Mouse (Mus musculus) G1E (cell line): Measurements from ENCODE around the gene Rsrc1. TPM values are rescaled to one million over a fixed set of nuclear protein-coding genes. Genes with fewer than 3 reads are reported as not detected.

Experiments
- ATAC-seq: 2 replicates; pipeline ENCODE4 v1.8.0; 2016; ENCODE audit warnings: mild to moderate bottlenecking; ENCODE audit not compliant: insufficient number of reproducible peaks, poor library complexity, low FRiP score, severe bottlenecking; ENCODE audit errors: extremely low read depth
- DNase-seq: peaks from one replicate; pipeline ENCODE4 v3.0.0; 2012; ENCODE audit warnings: low spot score
- H3K27me3 ChIP-seq: 2 replicates; pipeline ENCODE4 v1.6.1; 2012; ENCODE audit warnings: mild to moderate bottlenecking, low read length, inconsistent platforms; ENCODE audit not compliant: insufficient read depth
- H3K36me3 ChIP-seq: replicated peaks from 2 replicates; pipeline ENCODE3; 2012; ENCODE audit warnings: mild to moderate bottlenecking, inconsistent platforms
- H3K4me1 ChIP-seq: 2 replicates; pipeline ENCODE4 v1.6.1; 2012; ENCODE audit warnings: low read depth, low read length, inconsistent platforms, mixed read lengths; ENCODE audit not compliant: insufficient read depth
- H3K4me3 ChIP-seq: 2 replicates; pipeline ENCODE4 v1.5.1; 2012; ENCODE audit warnings: low read depth, mild to moderate bottlenecking, inconsistent platforms, low read length, moderate library complexity, mixed read lengths
- H3K9me3 ChIP-seq: replicated peaks from 2 replicates; pipeline ENCODE4 v1.6.1; 2012; ENCODE audit warnings: inconsistent platforms
- CTCF ChIP-seq: IDR thresholded peaks from 2 replicates; pipeline ENCODE4 v1.5.1; 2012; ENCODE audit warnings: low read depth, low read length, inconsistent platforms, mixed read lengths
- GATA1 ChIP-seq: IDR thresholded peaks from 2 replicates; pipeline ENCODE4 v1.6.1; 2012; ENCODE audit warnings: borderline replicate concordance, low read length, inconsistent platforms, mixed read lengths
- GATA2 ChIP-seq: IDR thresholded peaks from 2 replicates; pipeline ENCODE4 v1.6.1; 2012; ENCODE audit warnings: low read depth, low read length, inconsistent platforms, borderline replicate concordance
- POLR2AphosphoS5 ChIP-seq: IDR thresholded peaks from 2 replicates; pipeline ENCODE4 v1.6.1; 2012; ENCODE audit warnings: low read depth, low read length, inconsistent platforms; ENCODE audit not compliant: insufficient replicate concordance
- TAL1 ChIP-seq: conservative IDR thresholded peaks from 2 replicates; pipeline ENCODE4 v1.6.1; 2012; ENCODE audit warnings: low read depth, low read length, inconsistent platforms, mixed read lengths
- polyA plus RNA-seq: library from polyadenylated mRNA; stranded (reverse); fragments of >175 nt; gene quantifications from 2 replicates; pipeline ENCODE4 v1.2.3, GENCODE M21; 2012
- total RNA-seq, 2 experiments: library from RNA; stranded (forward) in 1 of 2; stranded (reverse) in 1 of 2; fragments of 200-1000 nt in 1 of 2; fragments of >200 nt in 1 of 2; fragmentation: Nextera tagmentation in 1 of 2; gene quantifications; 2 replicates each; pipeline ENCODE4 v1.2.3; 2014 to 2017

The Rsrc1 gene
- total RNA-seq (2014; fragmentation: Nextera tagmentation) = 63.7 and 64.6 TPM in 2 replicates
- 43.0 and 43.2 TPM in 2 replicates for total RNA-seq (2017)
- 21.3 and 21.9 TPM in 2 replicates for polyA plus RNA-seq

DNA sequence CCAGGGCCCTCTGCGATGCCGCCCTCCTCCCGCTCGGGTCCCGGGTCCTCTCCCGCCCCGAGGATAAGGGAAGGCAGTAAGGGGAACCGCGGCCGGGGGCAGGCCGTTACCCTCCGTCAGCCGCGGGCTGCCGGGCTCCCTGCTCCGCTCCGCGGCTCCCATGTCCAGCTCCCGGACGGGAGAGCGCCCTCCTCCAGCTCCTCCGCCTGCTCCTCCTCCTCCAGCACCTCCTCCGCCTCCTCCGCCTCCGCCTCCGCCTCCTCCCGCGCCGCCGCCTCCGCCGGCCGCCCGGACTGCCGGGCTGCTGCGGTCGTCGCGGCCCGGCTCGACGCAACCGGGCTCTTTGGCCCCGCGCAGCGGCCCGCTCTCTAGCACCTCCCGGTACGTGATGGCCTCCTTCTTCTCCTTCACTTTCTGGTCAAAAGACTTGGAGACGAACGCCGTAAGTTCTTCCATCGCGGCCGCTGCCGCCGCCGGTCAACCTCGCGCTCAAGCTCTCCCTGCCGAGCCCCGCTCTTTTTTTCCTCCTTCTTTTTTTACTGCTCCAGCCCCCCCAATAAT lies at the start of gene Rsrc1:
Gene Rsrc1 (plus strand): TSS at position 290 of the 561 bp plus-strand sequence.
- Histone ChIP-seq H3K9me3 (peaks cover 6% of the 10 kb centered on the region), H3K4me3 (peak within 1 kb of the TSS; percentile 75), H3K4me1 (peaks cover 20% of the 10 kb centered on the region), H3K36me3 (no peaks in the 10 kb centered on the region), H3K27me3 (peaks cover 48% of the 10 kb centered on the region)
- DNase-seq = peak; percentile 56
- peak; percentile 52 for ATAC-seq
- no peak for TF ChIP-seq CTCF
- TF ChIP-seq GATA1 = no peak
- no peak for TF ChIP-seq TAL1
- no peak for TF ChIP-seq POLR2AphosphoS5
- no peak for TF ChIP-seq GATA2

DNA sequence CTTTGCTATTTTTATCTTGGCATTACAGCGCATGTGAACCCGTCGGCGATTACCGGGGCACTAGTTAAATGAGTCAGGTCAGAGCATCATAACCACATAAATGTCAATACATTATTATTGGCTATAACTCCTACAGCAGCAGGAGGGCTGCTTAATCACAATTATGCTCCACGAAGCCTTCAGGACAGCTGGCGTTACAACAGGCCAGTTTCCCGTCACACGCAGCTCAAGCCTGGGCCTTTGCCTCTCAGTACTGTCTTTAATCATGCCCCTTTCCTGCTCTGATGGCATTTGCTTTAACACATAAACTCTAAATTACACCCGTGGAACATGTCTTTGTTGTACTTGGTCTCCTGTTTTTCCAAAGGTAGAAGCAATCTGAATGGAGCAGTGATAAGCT lies 41.5 kb upstream of the Rsrc1 start:
- no peak for TF ChIP-seq GATA2
- TF ChIP-seq GATA1 = no peak
- no peak for TF ChIP-seq POLR2AphosphoS5
- no peak for TF ChIP-seq TAL1
- TF ChIP-seq CTCF = no peak
- H3K36me3 ChIP-seq = no peaks in the 10 kb centered on the region
- H3K9me3 ChIP-seq = no peaks in the 10 kb centered on the region
- no peak overlapping the region for H3K4me3 ChIP-seq
- DNase-seq (no peak), ATAC-seq (no peak)
- H3K4me1 ChIP-seq = no peaks in the 10 kb centered on the region
- no peaks in the 10 kb centered on the region for H3K27me3 ChIP-seq

DNA sequence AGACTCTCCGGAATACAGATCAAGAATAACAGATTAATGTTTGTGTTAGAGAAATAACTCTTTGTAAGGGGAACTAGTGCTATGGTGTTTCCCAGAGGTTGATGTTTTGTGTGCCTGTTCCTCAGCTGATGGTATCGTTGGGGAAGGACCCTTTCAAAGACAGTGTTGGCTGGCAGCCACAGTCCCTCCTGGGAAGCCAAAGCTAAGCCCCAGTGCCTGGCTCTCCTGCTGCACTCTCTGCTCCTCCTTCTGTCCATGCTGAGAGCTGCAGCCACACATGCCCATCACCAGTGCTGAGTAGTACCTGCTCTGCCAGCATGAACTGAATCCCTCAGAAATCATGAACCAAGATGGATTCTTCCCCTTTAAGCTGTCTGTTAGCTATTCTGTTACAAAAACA lies 26.1 kb upstream of the Rsrc1 start:
- no peak for ATAC-seq
- no peak for TF ChIP-seq TAL1
- TF ChIP-seq POLR2AphosphoS5 = no peak
- no peak for TF ChIP-seq GATA1
- no peak for TF ChIP-seq CTCF
- TF ChIP-seq GATA2 = no peak
- H3K4me1 ChIP-seq = no peaks in the 10 kb centered on the region
- peaks cover 11% of the 10 kb centered on the region for H3K27me3 ChIP-seq
- no peak overlapping the region for H3K4me3 ChIP-seq
- no peaks in the 10 kb centered on the region for H3K9me3 ChIP-seq
- no peaks in the 10 kb centered on the region for H3K36me3 ChIP-seq
- DNase-seq = no peak

DNA sequence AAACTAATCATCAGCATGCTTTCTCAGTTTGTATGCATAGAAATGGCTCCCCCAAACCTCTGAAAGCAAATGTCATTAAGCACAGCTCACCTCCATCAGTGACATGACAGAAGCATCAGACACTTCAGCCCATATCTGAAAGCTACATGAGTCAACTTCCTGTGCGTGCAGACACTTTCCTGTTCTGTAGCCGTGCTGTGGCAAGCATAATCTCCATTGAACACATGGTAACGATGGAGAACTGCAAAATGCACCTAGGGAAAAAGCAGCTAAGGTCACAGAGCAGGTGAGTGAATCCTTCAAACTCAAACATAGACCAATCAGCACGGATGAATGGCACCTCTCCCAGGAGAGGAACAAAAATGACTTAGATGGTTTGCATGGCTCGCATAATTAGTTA lies 21.2 kb upstream of the Rsrc1 start:
- no peak for ATAC-seq

DNA sequence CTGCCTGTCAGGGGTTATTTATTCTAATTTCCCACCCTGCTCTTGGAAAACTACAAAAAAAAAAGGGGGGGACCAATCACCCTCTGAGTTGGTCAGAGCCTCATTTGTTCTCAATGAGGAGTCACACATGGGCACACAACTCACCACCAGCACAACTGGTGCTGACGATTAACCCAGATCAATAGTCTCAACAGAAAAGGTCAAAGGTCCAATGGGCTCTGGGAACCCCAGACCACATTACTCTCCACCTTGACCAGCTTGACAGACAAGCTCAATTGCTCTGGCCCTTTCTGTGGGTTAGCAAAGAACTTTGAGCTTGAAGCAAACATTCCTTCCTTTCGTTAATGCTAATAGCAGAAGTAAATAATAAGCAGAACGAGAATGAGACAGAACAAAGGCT lies 16.3 kb upstream of the Rsrc1 start:
- Histone ChIP-seq H3K36me3 (no peaks in the 10 kb centered on the region), H3K4me1 (no peaks in the 10 kb centered on the region; the same call in 1 of the 2 replicates), H3K4me3 (no peak overlapping the region), H3K27me3 (peaks cover 14% of the 10 kb centered on the region), H3K9me3 (no peaks in the 10 kb centered on the region)
- ATAC-seq (no peak), DNase-seq (no peak)
- TF ChIP-seq CTCF (no peak), POLR2AphosphoS5 (no peak)

More for the DNA sequence above, 21.2 kb upstream of the Rsrc1 start:
- Histone ChIP-seq H3K9me3 (no peaks in the 10 kb centered on the region), H3K4me3 (no peak overlapping the region), H3K4me1 (no peaks in the 10 kb centered on the region; the same call in 1 of the 2 replicates), H3K27me3 (peaks cover 17% of the 10 kb centered on the region), H3K36me3 (no peaks in the 10 kb centered on the region)
- TF ChIP-seq TAL1 (no peak), CTCF (no peak), POLR2AphosphoS5 (no peak), GATA1 (no peak)
- DNase-seq = no peak

DNA sequence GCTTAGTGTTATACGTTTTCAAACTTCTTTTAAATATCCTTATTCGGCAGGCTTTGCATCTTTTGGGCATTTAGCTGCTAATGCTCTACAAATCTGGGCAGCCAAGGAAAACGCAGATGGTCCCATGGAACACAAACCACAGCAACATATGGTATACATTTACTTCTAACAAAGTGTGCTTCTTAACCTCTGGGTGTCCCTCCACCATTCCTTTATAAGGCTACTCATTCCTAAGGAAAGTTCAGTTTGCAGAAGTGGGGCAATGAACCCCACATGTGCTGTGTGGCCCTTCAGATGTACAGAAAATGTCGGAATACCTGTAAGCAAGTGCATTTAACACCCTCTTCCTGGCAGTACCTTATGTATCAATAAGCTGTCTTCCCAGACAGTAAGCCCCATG lies 13.7 kb upstream of the Rsrc1 start:
- H3K36me3 ChIP-seq = no peaks in the 10 kb centered on the region
- H3K27me3 ChIP-seq = peaks cover 19% of the 10 kb centered on the region
- H3K9me3 ChIP-seq = no peaks in the 10 kb centered on the region
- TF ChIP-seq GATA2 (no peak), TAL1 (no peak), GATA1 (no peak), CTCF (no peak), POLR2AphosphoS5 (no peak)
- no peak for ATAC-seq
- no peak overlapping the region for H3K4me3 ChIP-seq
- H3K4me1 ChIP-seq = no peaks in the 10 kb centered on the region; the same call in 1 of the 2 replicates
- DNase-seq = no peak

DNA sequence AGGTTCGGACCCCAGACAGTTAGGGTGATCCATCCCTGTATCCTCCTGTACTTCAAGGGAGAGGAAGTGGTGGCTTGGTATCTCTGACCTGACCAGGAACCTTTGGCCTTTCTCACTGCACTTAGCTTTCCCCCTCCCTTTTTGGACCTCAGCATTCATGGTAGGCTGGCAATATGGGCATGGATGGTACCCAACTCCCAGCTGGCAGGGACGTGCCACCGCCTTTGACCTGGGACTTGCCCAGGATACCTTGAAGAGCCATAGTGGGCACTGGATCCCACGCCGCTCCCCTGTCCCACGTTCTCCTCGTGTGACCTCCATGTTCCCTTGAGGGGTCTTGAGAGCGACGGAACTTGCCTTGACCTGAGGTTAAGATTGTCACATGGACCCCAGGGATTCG lies 10.9 kb upstream of the Rsrc1 start:
- no peak for DNase-seq
- ATAC-seq = no peak
- Histone ChIP-seq H3K36me3 (no peaks in the 10 kb centered on the region), H3K4me1 (no peaks in the 10 kb centered on the region), H3K4me3 (no peak overlapping the region), H3K27me3 (peaks cover 24% of the 10 kb centered on the region), H3K9me3 (peaks cover 5% of the 10 kb centered on the region)
- TF ChIP-seq TAL1 = no peak
- no peak for TF ChIP-seq CTCF
- no peak for TF ChIP-seq POLR2AphosphoS5
- TF ChIP-seq GATA1 = no peak
- TF ChIP-seq GATA2 = no peak
